Mouse (Mus musculus) liver, adult 2 months (tissue): ENCODE measurements around the gene Fuca1.

ENCODE experiments used
- CTCF ChIP-seq: fragments of 200-500 bp; IDR thresholded peaks from 2 replicates; pipeline ENCODE4 v1.5.1; 2011; ENCODE audit warnings: low read depth, low read length, control low read depth
- POLR2A ChIP-seq: fragments of 200-500 bp; IDR thresholded peaks from 2 replicates; pipeline ENCODE4 v1.6.1; 2011; ENCODE audit warnings: low read length, control low read depth; ENCODE audit not compliant: insufficient read depth; ENCODE audit errors: extremely low read depth

GRCm38 (mm10) chr4:135918635-135919279, 1.8 kb upstream of the Fuca1 start:
- no peak for TF ChIP-seq POLR2A
- TF ChIP-seq CTCF = no peak
